Mouse (Mus musculus) thymus, adult 2 months (tissue): ENCODE measurements at regions not wholly inside any gene's neighbourhood (a gene's known extent, or its start where the extent isn't known, plus 50 kb on each side); places are given as distances from the start of the nearest gene placed in this dataset.

Experiments
- DNase-seq: peaks from one replicate; pipeline ENCODE4 v3.0.0; 2021
- H3K27ac ChIP-seq: fragments of 200-500 bp; 2 replicates; pipeline ENCODE4 v1.5.1; 2012; ENCODE audit warnings: low read length, control low read depth; ENCODE audit not compliant: control insufficient read depth, insufficient read depth
- H3K27me3 ChIP-seq: fragments of 200-500 bp; 2 replicates; pipeline ENCODE4 v1.6.1; 2012; ENCODE audit warnings: mild to moderate bottlenecking, low read length, moderate library complexity, mixed read lengths; ENCODE audit not compliant: control insufficient read depth, insufficient read depth
- H3K36me3 ChIP-seq: fragments of 200-500 bp; 2 replicates; pipeline ENCODE4 v1.6.1; 2012; ENCODE audit warnings: mild to moderate bottlenecking, low read length, moderate library complexity; ENCODE audit not compliant: control insufficient read depth, insufficient read depth
- H3K4me1 ChIP-seq: fragments of 200-500 bp; replicated peaks from 2 replicates; pipeline ENCODE4 v1.6.1; 2012; ENCODE audit warnings: low read length; ENCODE audit not compliant: control insufficient read depth, insufficient read depth
- H3K4me3 ChIP-seq: fragments of 200-500 bp; 2 replicates; pipeline ENCODE4 v1.5.1; 2012; ENCODE audit warnings: mild to moderate bottlenecking, low read length, control low read depth, moderate library complexity; ENCODE audit not compliant: control insufficient read depth, insufficient read depth
- CTCF ChIP-seq: fragments of 200-500 bp; IDR thresholded peaks from 2 replicates; pipeline ENCODE4 v1.5.1; 2012; ENCODE audit warnings: mild to moderate bottlenecking, control low read depth, low read length, moderate library complexity, borderline replicate concordance; ENCODE audit not compliant: control insufficient read depth, poor library complexity, insufficient read depth; ENCODE audit errors: extremely low read depth
- POLR2A ChIP-seq: fragments of 200-500 bp; IDR thresholded peaks from 2 replicates; pipeline ENCODE4 v1.6.1; 2012; ENCODE audit warnings: mild to moderate bottlenecking, low read length, control low read depth, moderate library complexity; ENCODE audit not compliant: control insufficient read depth, poor library complexity, insufficient read depth; ENCODE audit errors: extremely low read depth
- whole genome bisulfite sequencing: fragments of 180-500 bp; shearing (Covaris S2); methylation state at CpG from one replicate; pipeline ENCODE4 v1.1.7; 2018; 5-methylcytosine and 5-hydroxymethylcytosine counted together

GRCm38 (mm10) chr9:50199422-50200218 is 145.1 kb downstream of the Rpl10-ps3 start:
- DNase-seq = no peak
- no peaks in the 10 kb centered on the region for H3K36me3 ChIP-seq
- 86% methylated on average over 7 of the region's 7 CpGs for WGBS
- no peak overlapping the region for H3K4me3 ChIP-seq
- H3K4me1 ChIP-seq = no peaks in the 10 kb centered on the region
- H3K27me3 ChIP-seq = no peaks in the 10 kb centered on the region
- H3K27ac ChIP-seq = no peak overlapping the region
- TF ChIP-seq CTCF = no peak

- Histone ChIP-seq H3K27ac (no peak overlapping the region), H3K4me3 (no peak overlapping the region), H3K27me3 (no peaks in the 10 kb centered on the region), H3K36me3 (no peaks in the 10 kb centered on the region), H3K4me1 (no peaks in the 10 kb centered on the region)
- DNase-seq = no peak
- WGBS = 81% methylated on average over 5 of the region's 5 CpGs
- TF ChIP-seq POLR2A = no peak
- TF ChIP-seq CTCF = no peak
These were observed 152.2 kb downstream of the Rpl10-ps3 start for GRCm38 (mm10) chr9:50192400-50193110.

- no peak for TF ChIP-seq POLR2A
- no peak for TF ChIP-seq CTCF
- H3K4me3 ChIP-seq = no peak overlapping the region
- WGBS = 66% methylated on average over 3 of the region's 3 CpGs
- no peaks in the 10 kb centered on the region for H3K4me1 ChIP-seq
- H3K27me3 ChIP-seq = no peaks in the 10 kb centered on the region
- no peak overlapping the region for H3K27ac ChIP-seq
- H3K36me3 ChIP-seq = no peaks in the 10 kb centered on the region
- DNase-seq = no peak
These were observed 153.6 kb downstream of the Rpl10-ps3 start for GRCm38 (mm10) chr9:50191136-50191535.

- H3K27me3 ChIP-seq = no peaks in the 10 kb centered on the region
- TF ChIP-seq POLR2A = no peak
- no peak for TF ChIP-seq CTCF
- H3K36me3 ChIP-seq = no peaks in the 10 kb centered on the region
- H3K4me1 ChIP-seq = no peaks in the 10 kb centered on the region
- 88% methylated on average over 6 of the region's 6 CpGs for WGBS
- DNase-seq = no peak
- H3K4me3 ChIP-seq = no peak overlapping the region
- no peak overlapping the region for H3K27ac ChIP-seq
These were observed 156.1 kb downstream of the Rpl10-ps3 start for GRCm38 (mm10) chr9:50188576-50189070.

- Histone ChIP-seq H3K27ac (no peak overlapping the region), H3K4me1 (no peaks in the 10 kb centered on the region), H3K27me3 (no peaks in the 10 kb centered on the region), H3K36me3 (no peaks in the 10 kb centered on the region), H3K4me3 (no peak overlapping the region)
- no peak for DNase-seq
- TF ChIP-seq POLR2A = no peak
- no peak for TF ChIP-seq CTCF
- WGBS = 92% methylated on average over 2 of the region's 2 CpGs
These were observed 163.4 kb downstream of the Rpl10-ps3 start for GRCm38 (mm10) chr9:50181360-50181759.

GRCm38 (mm10) chr9:50176131-50176530 is 168.6 kb downstream of the Rpl10-ps3 start:
- TF ChIP-seq POLR2A (no peak), CTCF (no peak)
- no peaks in the 10 kb centered on the region for H3K27me3 ChIP-seq
- no peak for DNase-seq
- WGBS = 96% methylated on average over 2 of the region's 2 CpGs
- H3K4me3 ChIP-seq = no peak overlapping the region
- no peak overlapping the region for H3K27ac ChIP-seq
- no peaks in the 10 kb centered on the region for H3K36me3 ChIP-seq
- no peaks in the 10 kb centered on the region for H3K4me1 ChIP-seq
